Mouse (Mus musculus) granulocyte monocyte progenitor cell, adult 5-6 weeks (primary cell): ENCODE measurements around the gene Slc15a5. TPM values are rescaled to one million over a fixed set of nuclear protein-coding genes. Genes with fewer than 3 reads are reported as not detected.

Experiments
- ATAC-seq: replicated peaks from 2 replicates; pipeline ENCODE4 v1.8.0; 2016; ENCODE audit warnings: mild to moderate bottlenecking, moderate TSS enrichment, inconsistent platforms; ENCODE audit not compliant: poor library complexity, severe bottlenecking
- total RNA-seq, 2 experiments: library from RNA; stranded (forward) in 1 of 2; stranded (reverse) in 1 of 2; fragments of 200-712, 200-1000 nt in 1 of 2; fragments of >200 nt in 1 of 2; fragmentation: Nextera tagmentation in 1 of 2; gene quantifications; 2 replicates each; pipeline ENCODE4 v1.2.3; 2014 to 2017

Slc15a5 gene
- total RNA-seq, 2 experiments from 2014 or later = not detected

- ATAC-seq = no peak
Observed at GRCm38 (mm10) chr6:137980413-137980812, 99.3 kb downstream of the Slc15a5 start.

DNA sequence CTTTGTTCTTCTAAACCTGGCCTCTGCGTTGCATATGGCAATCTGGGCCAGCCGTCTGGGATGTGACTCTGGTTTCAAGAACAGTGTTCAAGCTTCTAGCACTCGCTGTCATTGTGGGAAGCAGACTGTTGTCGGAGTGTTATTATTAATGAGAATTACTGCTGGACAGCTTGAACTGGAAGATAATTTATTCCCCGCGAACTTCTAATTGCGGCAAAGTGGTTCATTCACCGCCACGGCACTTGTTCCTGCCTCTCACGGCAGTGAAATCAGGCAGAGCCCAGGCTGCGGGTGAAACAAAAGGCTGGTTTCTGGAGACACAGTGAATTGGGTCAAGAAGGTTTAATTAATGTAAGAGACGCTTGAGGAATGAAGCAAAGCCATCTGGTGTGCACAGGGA lies 99.9 kb downstream of the Slc15a5 start:
- ATAC-seq = no peak

- no peak for ATAC-seq
Observed at GRCm38 (mm10) chr6:137976021-137976420, 103.7 kb downstream of the Slc15a5 start.

DNA sequence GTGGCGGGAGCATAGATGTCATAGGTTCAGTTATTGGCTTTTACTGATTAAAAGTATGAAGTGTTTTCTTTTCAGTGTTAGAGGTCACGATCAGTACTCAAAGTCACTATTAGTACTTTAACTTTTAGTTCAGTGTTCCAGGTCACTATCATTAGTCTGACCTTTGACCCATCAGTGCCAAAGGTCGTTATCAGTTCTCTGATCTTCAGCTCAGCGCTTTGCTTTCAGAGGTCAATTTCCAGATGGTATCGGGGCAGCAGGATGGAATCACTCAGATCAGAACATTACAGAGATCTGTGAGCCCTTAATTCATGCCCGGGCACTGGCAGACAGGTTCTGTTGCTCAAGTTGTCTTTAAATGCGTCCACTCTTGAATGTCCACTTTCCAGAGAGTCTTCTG lies 116.0 kb downstream of the Slc15a5 start:
- no peak for ATAC-seq

DNA sequence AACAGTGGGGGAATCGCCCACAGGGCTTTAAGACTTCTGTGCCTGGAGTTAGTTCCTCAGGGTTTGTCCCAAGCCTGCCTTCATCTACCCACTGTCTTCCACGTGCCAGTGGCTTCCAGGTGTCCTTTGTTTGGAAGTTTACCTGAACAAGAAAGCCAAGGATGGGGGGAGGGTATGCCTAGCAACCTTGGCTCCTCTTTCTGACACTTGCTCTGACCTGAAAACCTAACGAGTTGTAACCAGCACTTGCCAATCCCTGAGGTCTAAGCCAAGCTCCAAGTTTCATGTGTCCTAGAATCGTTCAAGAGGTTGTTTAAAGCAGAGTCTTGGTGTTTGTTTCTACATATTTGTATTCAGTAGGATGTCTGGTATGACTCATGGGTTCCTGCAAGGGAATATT lies 116.9 kb downstream of the Slc15a5 start:
- no peak for ATAC-seq

DNA sequence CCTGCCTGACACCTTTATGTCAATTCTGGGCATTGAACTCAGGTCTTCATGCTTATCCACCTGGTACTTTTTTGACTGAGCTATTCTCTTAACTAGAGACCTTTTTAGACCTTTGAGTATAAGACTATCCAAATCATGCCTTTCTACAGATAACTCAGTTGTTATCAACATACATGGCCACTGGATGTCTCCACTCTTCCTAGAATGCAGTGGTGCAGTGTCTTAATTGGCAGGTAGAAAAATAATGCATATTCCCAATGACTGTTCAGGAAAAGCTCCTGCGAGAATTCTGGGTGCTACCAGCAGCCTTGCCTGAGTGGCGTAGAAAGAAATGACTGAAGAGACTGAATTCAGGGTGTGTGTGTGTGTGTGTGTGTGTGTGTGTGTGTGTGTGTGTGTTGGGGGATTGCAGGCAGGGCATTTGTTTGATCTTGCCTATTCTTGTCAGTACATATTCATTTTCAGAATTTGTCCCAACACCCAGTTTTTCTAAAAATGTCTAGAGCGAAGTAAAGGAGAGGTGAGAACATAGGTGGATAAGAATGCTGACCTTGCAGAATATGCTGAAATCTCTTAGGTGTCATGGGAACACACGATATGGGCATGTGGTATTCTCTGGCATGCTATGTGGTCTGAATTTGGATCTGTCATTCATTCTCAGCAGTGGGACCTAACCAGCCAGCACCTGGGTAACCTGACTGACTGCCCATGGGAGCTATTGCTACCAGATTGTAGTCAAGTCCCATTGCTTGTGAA lies 119.5 kb downstream of the Slc15a5 start:
- ATAC-seq = no peak

GRCm38 (mm10) chr6:137957630-137958029 lies 122.1 kb downstream of the Slc15a5 start:
- ATAC-seq = no peak

GRCm38 (mm10) chr6:137956783-137957429 lies 122.8 kb downstream of the Slc15a5 start:
- ATAC-seq = no peak

GRCm38 (mm10) chr6:137946520-137946919 lies 133.2 kb downstream of the Slc15a5 start:
- no peak for ATAC-seq

GRCm38 (mm10) chr6:137940374-137941218 lies 139.1 kb downstream of the Slc15a5 start:
- no peak for ATAC-seq

DNA sequence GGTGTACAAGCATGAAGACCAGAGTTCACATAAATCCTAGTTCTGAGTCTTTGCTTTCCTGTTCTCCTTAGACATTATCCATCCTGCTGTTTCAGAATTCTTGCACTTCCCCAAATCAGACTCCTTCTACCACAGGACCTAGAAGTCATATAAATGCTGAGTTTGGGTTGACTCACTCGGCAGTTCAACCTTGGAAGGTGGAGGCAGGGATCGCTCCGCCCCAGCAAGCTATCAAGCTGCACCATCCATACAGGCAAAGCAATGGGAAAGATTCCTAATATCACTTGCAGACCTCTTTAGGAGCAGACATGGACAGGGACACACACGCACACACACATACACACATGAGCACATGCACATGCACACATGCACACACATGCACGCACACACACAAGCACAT lies 142.2 kb downstream of the Slc15a5 start:
- ATAC-seq = no peak

DNA sequence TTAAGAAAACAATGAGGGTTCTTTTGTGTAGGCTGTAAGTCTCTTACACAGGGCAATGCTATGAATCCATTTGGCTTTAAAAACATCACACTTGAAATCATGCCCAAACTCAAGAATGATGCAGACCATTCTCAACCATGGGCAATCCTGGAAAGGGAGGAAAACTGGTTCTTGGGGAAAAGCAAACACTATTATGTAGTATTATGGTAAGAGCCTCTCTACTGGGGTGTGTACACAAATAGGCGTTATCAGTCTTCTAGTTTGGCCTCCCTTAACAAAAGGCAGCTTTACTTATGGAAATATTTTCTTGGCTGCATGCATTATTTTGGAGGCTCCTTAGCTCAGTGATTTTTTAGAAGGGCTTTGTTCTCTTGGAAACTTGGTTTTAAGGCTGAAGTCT lies 143.4 kb downstream of the Slc15a5 start:
- no peak for ATAC-seq

- no peak for ATAC-seq
Observed at GRCm38 (mm10) chr6:137935857-137936256, 143.9 kb downstream of the Slc15a5 start.

DNA sequence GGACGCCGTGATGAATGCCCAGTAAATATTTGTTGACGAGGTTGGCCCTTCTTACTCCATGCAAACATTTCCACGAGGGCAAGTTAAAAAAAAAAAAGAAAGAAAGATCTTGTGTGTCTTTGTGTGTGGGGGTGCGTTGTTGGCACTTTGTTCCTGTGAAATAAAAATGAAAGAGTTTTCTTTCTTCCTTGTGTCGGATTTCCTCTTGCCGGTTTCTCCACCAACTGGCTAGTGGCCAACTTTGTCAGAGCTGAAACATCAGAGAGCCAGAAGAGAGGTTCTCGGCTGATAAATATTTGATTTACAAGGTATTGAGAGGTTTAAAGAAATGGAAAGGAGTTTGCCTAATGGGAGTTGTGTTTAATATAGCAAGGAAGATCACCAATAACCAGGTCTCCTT lies 144.4 kb downstream of the Slc15a5 start:
- ATAC-seq = no peak

GRCm38 (mm10) chr6:137934545-137935298 lies 145.0 kb downstream of the Slc15a5 start:
- ATAC-seq = no peak

Other genes starting within 250 kb of the Slc15a5 start
- gene Mgst1, start 60.4 kb upstream of the Slc15a5 start, total RNA-seq (2014; fragmentation: Nextera tagmentation) = 133 and 160 TPM in 2 replicates
- 93.7 and 185 TPM in 2 replicates for gene Mgst1, start 60.4 kb upstream of the Slc15a5 start, total RNA-seq (2017)